Mouse (Mus musculus): ENCODE results near the gene Gas7.

- TF ChIP-seq CTCF (IDR thresholded peaks at IDR 0.05; ENCODE audit: low read depth, low read length) (no peak), TAL1 (conservative IDR thresholded peaks at IDR 0.05; ENCODE audit: low read depth, low read length) (no peak), GATA1 (IDR thresholded peaks at IDR 0.05; ENCODE audit: borderline replicate concordance, low read length) (no peak)
These were observed 104.3 kb downstream of the Gas7 start for GRCm38 (mm10) chr11:67559522-67559921.

All from G1E (cell line).